ENCODE assay signal across 8 mouse cellular contexts in the genomic region with DNA sequence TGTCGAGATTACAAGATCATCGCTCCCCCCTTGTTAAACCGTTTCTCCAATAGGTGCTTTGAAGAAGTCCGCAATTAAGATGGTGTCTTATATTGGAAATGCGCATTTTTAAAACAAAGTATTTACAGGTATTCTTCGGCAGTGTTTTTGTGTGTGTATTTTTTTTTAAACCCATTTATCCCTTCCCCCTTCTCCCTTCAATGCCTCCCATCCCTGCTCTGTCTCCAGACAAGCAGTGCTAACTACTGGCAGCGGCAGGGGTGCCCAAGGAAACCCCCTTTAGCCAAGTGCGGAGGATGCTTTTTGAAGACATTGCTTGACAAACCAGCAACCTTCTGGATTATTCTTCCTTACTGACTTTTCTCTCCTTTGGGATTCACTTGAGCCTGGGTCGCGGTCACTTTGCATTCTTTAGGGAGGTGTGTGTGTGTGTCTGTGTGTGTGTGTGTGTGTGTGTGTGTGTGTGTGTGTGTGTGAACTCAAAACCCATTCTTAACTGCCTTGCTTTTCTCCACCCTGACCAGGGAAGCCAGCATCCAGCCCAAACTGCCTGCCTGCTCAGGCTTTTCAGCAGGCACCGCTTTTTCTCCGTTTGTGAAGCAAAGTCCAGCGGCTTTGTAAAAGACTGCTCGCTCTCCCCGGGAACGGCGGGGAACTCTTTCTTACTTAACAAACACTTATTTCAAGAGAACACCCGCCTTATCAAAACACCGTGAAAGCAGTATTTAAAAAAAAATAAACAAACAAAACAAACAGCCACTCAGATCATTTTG.
DNase-seq lines count a peak whose midpoint lies in the region; ATAC-seq and TF ChIP-seq lines count a peak whose summit lies in the region.

No protein-coding gene starts in this region.

- H3K9ac ChIP-seq in heart, embryonic 12.5 days = peak overlapping the region; percentile 37; the same call in 1 of the 2 replicates
- peak overlapping the region; percentile 24; the same call in 1 of the 2 replicates for H3K9ac ChIP-seq in embryonic facial prominence, embryonic 12.5 days
- no peak overlapping the region for H3K9ac ChIP-seq in kidney, embryonic 14.5 days (ENCODE audit: low read depth, low read length)
- H3K9ac ChIP-seq in midbrain, postnatal 0 days (replicated peaks; ENCODE audit: low read length, poor library complexity, severe bottlenecking) = no peak overlapping the region; the same call in 1 of the 2 replicates

- TF ChIP-seq CTCF in midbrain, postnatal 0 days (IDR thresholded peaks at IDR 0.05) = no peak

- DNase-seq in heart, adult 8-10 months (ENCODE audit: low spot score) = no peak
- DNase-seq in midbrain, postnatal 0 days (ENCODE audit: low spot score) = no peak
- DNase-seq in natural killer cell, adult 2 months (ENCODE audit: low spot score in 2 of 2) = no peak
- no peak for DNase-seq in cerebellum, adult 9-11 months

- H3K9me3 ChIP-seq in heart, embryonic 12.5 days (replicated peaks) = no peaks in the 10 kb centered on the region
- no peaks in the 10 kb centered on the region for H3K9me3 ChIP-seq in embryonic facial prominence, embryonic 12.5 days
- H3K9me3 ChIP-seq in kidney, embryonic 14.5 days (ENCODE audit: control insufficient read depth, low read length) = no peaks in the 10 kb centered on the region
- no peaks in the 10 kb centered on the region for H3K9me3 ChIP-seq in midbrain, postnatal 0 days (ENCODE audit: low read length)

- H3K4me1 ChIP-seq in heart, embryonic 12.5 days (replicated peaks) = no peaks in the 10 kb centered on the region
- peaks cover 4% of the 10 kb centered on the region for H3K4me1 ChIP-seq in embryonic facial prominence, embryonic 12.5 days
- no peaks in the 10 kb centered on the region for H3K4me1 ChIP-seq in kidney, embryonic 14.5 days (ENCODE audit: control insufficient read depth, insufficient read depth, low read length)
- H3K4me1 ChIP-seq in midbrain, postnatal 0 days (ENCODE audit: insufficient read depth, low read length) = no peaks in the 10 kb centered on the region; the same call in 1 of the 2 replicates

- no peak overlapping the region for H3K27ac ChIP-seq in heart, embryonic 12.5 days (ENCODE audit: poor library complexity, severe bottlenecking)
- no peak overlapping the region for H3K27ac ChIP-seq in embryonic facial prominence, embryonic 12.5 days
- no peak overlapping the region for H3K27ac ChIP-seq in kidney, embryonic 14.5 days (ENCODE audit: low read depth, low read length)
- no peak overlapping the region for H3K27ac ChIP-seq in midbrain, postnatal 0 days (ENCODE audit: low read depth, low read length)

- peak overlapping the region; percentile 43 for H3K4me3 ChIP-seq in heart, embryonic 12.5 days
- peak overlapping the region; percentile 32 for H3K4me3 ChIP-seq in embryonic facial prominence, embryonic 12.5 days
- H3K4me3 ChIP-seq in kidney, embryonic 14.5 days (ENCODE audit: low read length) = peak overlapping the region; percentile 22; the same call in 1 of the 2 replicates
- H3K4me3 ChIP-seq in midbrain, postnatal 0 days (ENCODE audit: low read depth, low read length) = peak overlapping the region; percentile 12; the same call in 1 of the 2 replicates

- peaks cover 21% of the 10 kb centered on the region; the same call in 1 of the 2 replicates for H3K27me3 ChIP-seq in heart, embryonic 12.5 days (replicated peaks)
- no peaks in the 10 kb centered on the region for H3K27me3 ChIP-seq in embryonic facial prominence, embryonic 12.5 days
- 0 out of 2 replicates have a peak, but pooled peaks cover 4% of the 10 kb centered on the region for H3K27me3 ChIP-seq in kidney, embryonic 14.5 days (ENCODE audit: control insufficient read depth, insufficient read depth, low read length)
- H3K27me3 ChIP-seq in midbrain, postnatal 0 days (ENCODE audit: insufficient read depth, low read length) = no peaks in the 10 kb centered on the region

- no peak for ATAC-seq in heart, embryonic 12.5 days (ENCODE audit: insufficient number of reproducible peaks, low FRiP score)
- ATAC-seq in embryonic facial prominence, embryonic 12.5 days (ENCODE audit: insufficient number of reproducible peaks, insufficient read depth, low FRiP score, low TSS enrichment) = no peak
- ATAC-seq in kidney, embryonic 14.5 days (ENCODE audit: low FRiP score, low TSS enrichment) = no peak
- no peak for ATAC-seq in midbrain, postnatal 0 days (ENCODE audit: low FRiP score)
- no peak for ATAC-seq in inflammation-experienced regulatory T-cells, adult 6 months

- peak overlapping the region; percentile 82 for H3K4me2 ChIP-seq in heart, embryonic 12.5 days
- peak overlapping the region; percentile 60 for H3K4me2 ChIP-seq in embryonic facial prominence, embryonic 12.5 days (replicated peaks)
- H3K4me2 ChIP-seq in kidney, embryonic 14.5 days (replicated peaks; ENCODE audit: low read depth, low read length) = peak overlapping the region; percentile 39
- H3K4me2 ChIP-seq in midbrain, postnatal 0 days (ENCODE audit: low read depth, low read length, poor library complexity, severe bottlenecking) = peak overlapping the region; percentile 46

- 28% methylated on average over 19 of the region's 19 CpGs for WGBS in heart, embryonic 12.5 days
- WGBS in embryonic facial prominence, embryonic 12.5 days = 22% methylated on average over 19 of the region's 19 CpGs
- WGBS in kidney, embryonic 14.5 days = 24% methylated on average over 19 of the region's 19 CpGs
- 14% methylated on average over 19 of the region's 19 CpGs for WGBS in midbrain, postnatal 0 days

- H3K36me3 ChIP-seq in heart, embryonic 12.5 days = no peaks in the 10 kb centered on the region
- no peaks in the 10 kb centered on the region for H3K36me3 ChIP-seq in embryonic facial prominence, embryonic 12.5 days
- no peaks in the 10 kb centered on the region for H3K36me3 ChIP-seq in kidney, embryonic 14.5 days (ENCODE audit: control insufficient read depth, insufficient read depth, low read length)
- no peaks in the 10 kb centered on the region for H3K36me3 ChIP-seq in midbrain, postnatal 0 days (ENCODE audit: insufficient read depth, low read length)

Comparison
In these comparisons a context has a peak if more than half of its experiments do, and no peak if none do; other contexts are left out.
1. H3K9ac ChIP-seq: peak in heart, embryonic 12.5 days (single experiment) and embryonic facial prominence, embryonic 12.5 days (single experiment); none in kidney, embryonic 14.5 days (single experiment) and midbrain, postnatal 0 days (single experiment).
2. Peak in every context shown above with its lines, with median percentiles within 50 percentile points of each other: H3K4me2 ChIP-seq and H3K4me3 ChIP-seq.